Mouse (Mus musculus): ENCODE data around the gene 1700067P10Rik. TPM values are rescaled to one million over a fixed set of nuclear protein-coding genes. Genes with fewer than 3 reads are reported as not detected.

1700067P10Rik gene
- polyA plus RNA-seq, 1 experiment from 2014 or later: not detected

DNA sequence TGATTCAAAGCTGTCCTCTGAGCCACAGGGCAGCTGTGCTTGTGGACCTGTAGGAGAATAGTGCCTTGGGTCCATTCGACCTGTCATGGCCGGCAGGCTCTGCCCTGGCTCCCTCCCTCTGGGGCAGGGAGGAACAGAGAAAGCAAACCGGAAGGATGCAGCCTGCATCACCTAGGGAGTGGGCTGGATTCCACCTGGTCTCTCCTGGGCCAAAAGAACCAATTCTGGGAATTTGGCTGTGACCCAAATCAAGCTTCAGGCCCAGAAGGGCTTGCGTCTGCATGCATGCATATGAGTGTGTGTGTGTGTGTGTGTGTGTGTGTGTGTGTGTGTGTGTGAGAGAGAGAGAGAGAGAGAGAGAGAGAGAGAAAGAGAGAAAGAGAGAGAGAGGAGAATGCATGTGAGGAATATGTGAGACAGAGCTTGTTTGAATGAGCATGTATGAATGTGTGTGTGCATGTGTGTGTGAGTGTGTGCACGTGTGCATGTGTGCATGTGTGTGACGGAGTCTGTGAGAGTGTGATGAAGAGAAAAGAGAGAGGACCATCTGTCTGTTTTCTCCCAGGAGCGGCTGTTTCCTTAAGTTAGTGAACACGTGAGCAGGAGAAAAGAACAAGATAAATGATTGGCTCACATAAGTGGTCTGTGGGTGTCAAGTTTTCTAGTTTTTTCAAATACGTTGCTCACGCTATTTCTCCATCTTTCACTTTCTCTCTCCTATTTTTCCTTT is 36.6 kb upstream of the 1700067P10Rik start:
- Histone ChIP-seq H3K4me2 (ENCODE audit: low read length) (no peak overlapping the region), H3K27ac (no peak overlapping the region), H3K27me3 (ENCODE audit: insufficient read depth, low read length) (no peaks in the 10 kb centered on the region), H3K4me3 (replicated peaks; ENCODE audit: low read depth, low read length) (no peak overlapping the region), H3K36me3 (ENCODE audit: insufficient read depth, low read length) (no peaks in the 10 kb centered on the region), H3K4me1 (replicated peaks; ENCODE audit: insufficient read depth, low read length) (no peaks in the 10 kb centered on the region), H3K9ac (ENCODE audit: low read depth, low read length) (no peak overlapping the region), H3K9me3 (replicated peaks; ENCODE audit: low read length) (no peaks in the 10 kb centered on the region)
- 70% methylated on average over 10 of the region's 10 CpGs for WGBS
- no peak for TF ChIP-seq CTCF (IDR thresholded peaks at IDR 0.05; ENCODE audit: low read depth)
- no peak for ATAC-seq (replicated peaks; ENCODE audit: low FRiP score, low read depth)
- DNase-seq (ENCODE audit: low spot score): no peak

DNA sequence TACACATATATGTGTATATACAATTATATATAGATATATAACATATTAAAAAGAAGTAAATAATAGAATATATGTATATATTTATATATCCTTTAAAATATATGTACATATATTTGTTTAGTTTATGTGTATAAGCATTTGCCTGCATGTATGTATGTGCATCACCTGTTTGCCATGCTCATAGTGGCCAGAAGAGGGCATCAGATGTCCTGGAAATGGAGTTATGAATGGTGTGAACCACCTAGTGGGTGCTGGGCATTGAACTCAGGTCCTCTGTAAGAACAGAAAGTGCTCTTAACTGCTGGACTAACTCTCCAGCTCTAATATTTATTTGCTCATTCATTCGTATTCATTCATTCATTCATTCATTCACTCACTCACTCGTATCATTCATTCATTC is 35.5 kb upstream of the 1700067P10Rik start:
- Histone ChIP-seq H3K36me3 (ENCODE audit: insufficient read depth, low read length) (no peaks in the 10 kb centered on the region), H3K4me3 (replicated peaks; ENCODE audit: low read depth, low read length) (no peak overlapping the region), H3K27ac (no peak overlapping the region), H3K4me2 (ENCODE audit: low read length) (no peak overlapping the region), H3K9ac (ENCODE audit: low read depth, low read length) (no peak overlapping the region), H3K27me3 (ENCODE audit: insufficient read depth, low read length) (no peaks in the 10 kb centered on the region), H3K9me3 (replicated peaks; ENCODE audit: low read length) (no peaks in the 10 kb centered on the region), H3K4me1 (replicated peaks; ENCODE audit: insufficient read depth, low read length) (no peaks in the 10 kb centered on the region)
- WGBS: 79% methylated on average over 2 of the region's 2 CpGs
- DNase-seq (ENCODE audit: low spot score): no peak
- no peak for ATAC-seq (replicated peaks; ENCODE audit: low FRiP score, low read depth)
- TF ChIP-seq CTCF (IDR thresholded peaks at IDR 0.05; ENCODE audit: low read depth): no peak

DNA sequence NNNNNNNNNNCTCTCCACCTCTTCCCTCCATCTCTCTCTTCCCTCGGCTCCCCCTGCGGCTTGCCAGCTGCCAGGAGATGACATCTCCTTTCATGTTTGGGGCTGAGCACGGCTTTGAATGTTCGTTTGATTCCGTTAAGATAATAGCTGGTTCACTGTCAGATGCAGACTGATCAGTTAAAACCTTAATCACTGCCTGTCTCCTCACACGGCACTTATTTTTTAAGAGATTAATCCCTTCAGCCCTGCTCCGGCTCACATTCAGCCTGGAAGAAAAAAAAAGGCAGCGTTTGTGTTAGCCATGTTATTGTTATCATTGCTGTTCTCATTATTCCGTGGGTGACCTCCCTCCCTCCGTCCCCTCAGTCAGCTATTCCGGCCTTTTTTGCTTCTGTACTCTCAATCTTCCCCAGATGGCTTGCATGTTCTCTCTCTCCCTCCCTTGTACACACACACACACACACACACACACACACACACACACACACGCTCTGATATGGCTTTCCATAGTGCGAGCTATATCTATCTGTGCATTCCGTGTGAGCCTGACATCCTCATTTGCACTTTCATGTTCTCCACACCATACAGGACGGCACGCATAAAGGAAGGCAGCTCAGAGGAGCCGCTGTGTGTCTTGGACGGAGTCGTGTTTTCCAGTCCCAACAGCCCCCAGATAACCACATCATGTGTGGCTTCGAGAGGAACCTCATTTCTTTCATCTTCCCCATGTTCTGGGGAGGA is 33.9 kb upstream of the 1700067P10Rik start:
- H3K4me1 ChIP-seq (replicated peaks; ENCODE audit: insufficient read depth, low read length): no peaks in the 10 kb centered on the region
- H3K4me3 ChIP-seq (replicated peaks; ENCODE audit: low read depth, low read length): no peak overlapping the region
- H3K4me2 ChIP-seq (ENCODE audit: low read length): no peak overlapping the region
- H3K36me3 ChIP-seq (ENCODE audit: insufficient read depth, low read length): no peaks in the 10 kb centered on the region
- DNase-seq (ENCODE audit: low spot score) (no peak), ATAC-seq (replicated peaks; ENCODE audit: low FRiP score, low read depth) (no peak)
- 41% methylated on average over 20 of the region's 20 CpGs for WGBS
- no peaks in the 10 kb centered on the region for H3K27me3 ChIP-seq (ENCODE audit: insufficient read depth, low read length)
- no peak for TF ChIP-seq CTCF (IDR thresholded peaks at IDR 0.05; ENCODE audit: low read depth)
- H3K9ac ChIP-seq (ENCODE audit: low read depth, low read length): no peak overlapping the region
- no peaks in the 10 kb centered on the region for H3K9me3 ChIP-seq (replicated peaks; ENCODE audit: low read length)
- no peak overlapping the region for H3K27ac ChIP-seq

DNA sequence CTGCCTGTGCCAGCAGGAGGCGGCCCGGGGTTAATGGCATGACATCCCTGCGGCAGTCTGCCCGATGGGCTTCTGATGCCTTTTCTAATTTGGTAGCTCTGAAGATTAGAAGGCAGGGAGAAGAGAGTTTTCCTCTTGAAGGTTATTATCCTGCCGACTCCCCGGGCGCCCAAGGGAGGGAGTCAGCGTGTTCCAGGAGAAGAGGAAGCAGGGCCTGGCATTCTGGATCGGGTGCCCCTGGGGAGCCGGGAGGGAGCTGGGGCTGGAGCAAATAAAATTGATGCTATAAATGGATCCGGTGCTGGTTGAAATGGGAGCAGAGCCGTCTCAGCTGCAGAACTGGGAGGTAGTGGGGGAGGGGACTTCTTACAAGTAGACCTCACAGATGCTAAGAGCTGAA is 31.7 kb upstream of the 1700067P10Rik start:
- TF ChIP-seq CTCF (IDR thresholded peaks at IDR 0.05; ENCODE audit: low read depth): no peak
- Histone ChIP-seq H3K9me3 (replicated peaks; ENCODE audit: low read length) (no peaks in the 10 kb centered on the region), H3K4me1 (replicated peaks; ENCODE audit: insufficient read depth, low read length) (no peaks in the 10 kb centered on the region), H3K36me3 (ENCODE audit: insufficient read depth, low read length) (no peaks in the 10 kb centered on the region), H3K27ac (no peak overlapping the region), H3K9ac (ENCODE audit: low read depth, low read length) (no peak overlapping the region), H3K4me2 (ENCODE audit: low read length) (no peak overlapping the region), H3K27me3 (ENCODE audit: insufficient read depth, low read length) (no peaks in the 10 kb centered on the region), H3K4me3 (replicated peaks; ENCODE audit: low read depth, low read length) (no peak overlapping the region)
- DNase-seq (ENCODE audit: low spot score): no peak
- no peak for ATAC-seq (replicated peaks; ENCODE audit: low FRiP score, low read depth)
- 5% methylated on average over 12 of the region's 12 CpGs for WGBS

DNA sequence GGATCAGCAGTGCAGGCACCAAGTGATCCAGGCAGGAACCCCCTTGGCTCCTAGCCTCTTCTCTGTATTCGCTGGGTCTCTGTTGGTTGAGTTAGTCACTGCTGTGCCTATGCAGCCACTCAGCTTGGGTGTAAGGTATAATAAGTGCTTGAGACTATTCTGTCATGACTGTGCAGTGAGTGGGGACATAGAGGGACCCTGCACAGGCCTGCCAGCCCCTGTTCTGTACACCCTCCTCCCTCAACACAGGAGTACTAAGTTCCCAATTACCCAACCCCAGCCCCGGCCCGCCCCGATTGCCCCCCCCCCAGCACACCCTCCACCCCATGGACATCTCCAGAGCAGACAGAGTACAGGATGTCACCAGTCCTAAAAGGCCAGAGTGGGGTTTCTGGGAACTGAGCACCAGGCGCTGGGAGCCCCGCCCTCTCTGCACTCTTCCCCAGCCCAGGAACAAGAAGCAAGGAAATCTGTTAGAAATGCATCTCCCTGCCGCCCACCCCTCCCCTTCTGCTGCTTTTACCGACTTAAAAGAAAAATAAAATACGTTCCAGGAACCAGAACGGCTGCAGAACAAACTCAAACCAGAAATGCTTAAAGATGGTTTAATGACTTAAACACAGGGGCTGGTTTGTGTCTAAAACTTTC is 24.8 kb upstream of the 1700067P10Rik start:
- DNase-seq (ENCODE audit: low spot score): peak; percentile 56
- 34% methylated on average over 10 of the region's 10 CpGs for WGBS

DNA sequence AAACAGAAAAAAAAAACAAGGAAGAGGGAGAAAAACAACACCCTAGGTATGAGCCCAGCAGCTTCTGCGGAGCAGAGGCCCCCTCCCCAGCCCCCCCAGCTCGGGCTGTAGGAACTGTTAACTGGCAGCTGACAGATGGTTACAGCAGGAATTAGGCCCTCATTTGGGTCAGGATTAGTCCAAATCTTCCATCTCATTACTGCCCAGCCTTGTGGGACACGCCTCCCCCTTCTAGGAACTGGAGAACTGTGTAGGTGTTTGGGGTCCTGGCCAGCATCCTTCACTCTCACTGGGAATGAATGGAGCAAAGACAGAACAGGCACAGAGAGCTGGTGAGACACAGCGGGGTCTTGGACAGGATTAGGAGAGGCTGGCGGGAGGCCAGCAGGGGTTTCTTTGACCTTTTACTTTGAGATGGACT is 24.0 kb upstream of the 1700067P10Rik start:
- no peak for TF ChIP-seq CTCF (IDR thresholded peaks at IDR 0.05; ENCODE audit: low read depth)
- H3K9ac ChIP-seq (ENCODE audit: low read depth, low read length): no peak overlapping the region
- H3K4me1 ChIP-seq (replicated peaks; ENCODE audit: insufficient read depth, low read length): no peaks in the 10 kb centered on the region
- H3K27me3 ChIP-seq (ENCODE audit: insufficient read depth, low read length): no peaks in the 10 kb centered on the region
- DNase-seq (ENCODE audit: low spot score) (no peak), ATAC-seq (replicated peaks; ENCODE audit: low FRiP score, low read depth) (no peak)
- H3K27ac ChIP-seq: no peak overlapping the region
- no peaks in the 10 kb centered on the region for H3K36me3 ChIP-seq (ENCODE audit: insufficient read depth, low read length)
- no peak overlapping the region for H3K4me2 ChIP-seq (ENCODE audit: low read length)
- WGBS: 53% methylated on average over 5 of the region's 5 CpGs
- H3K9me3 ChIP-seq (replicated peaks; ENCODE audit: low read length): no peaks in the 10 kb centered on the region
- H3K4me3 ChIP-seq (replicated peaks; ENCODE audit: low read depth, low read length): no peak overlapping the region

More for the DNA sequence above, 24.8 kb upstream of the 1700067P10Rik start:
- ATAC-seq (replicated peaks; ENCODE audit: low FRiP score, low read depth): no peak
- Histone ChIP-seq H3K4me1 (replicated peaks; ENCODE audit: insufficient read depth, low read length) (no peaks in the 10 kb centered on the region), H3K4me3 (replicated peaks; ENCODE audit: low read depth, low read length) (no peak overlapping the region), H3K27me3 (ENCODE audit: insufficient read depth, low read length) (no peaks in the 10 kb centered on the region), H3K27ac (no peak overlapping the region), H3K9ac (ENCODE audit: low read depth, low read length) (no peak overlapping the region), H3K4me2 (ENCODE audit: low read length) (no peak overlapping the region), H3K36me3 (ENCODE audit: insufficient read depth, low read length) (no peaks in the 10 kb centered on the region), H3K9me3 (replicated peaks; ENCODE audit: low read length) (no peaks in the 10 kb centered on the region)
- TF ChIP-seq CTCF (IDR thresholded peaks at IDR 0.05; ENCODE audit: low read depth): no peak

All from kidney, postnatal 0 days (tissue).